Mouse (Mus musculus): ENCODE data around the gene Mfsd4b4. TPM values are rescaled to one million over a fixed set of nuclear protein-coding genes. Genes with fewer than 3 reads are reported as not detected.
A peak's percentile ranks its signal among the peaks of the same experiment; 100 is the strongest.

Gene Mfsd4b4
- total and polyA plus RNA-seq, 2 experiments: 1.7 to 3.3 TPM

- H3K27me3 ChIP-seq (ENCODE audit: control insufficient read depth, insufficient read depth, low read length): no peaks in the 10 kb centered on the region
- H3K4me1 ChIP-seq (ENCODE audit: control insufficient read depth, insufficient read depth, low read length): no peaks in the 10 kb centered on the region
- H3K4me3 ChIP-seq (ENCODE audit: insufficient read depth, low read depth, low read length): no peak overlapping the region
- H3K36me3 ChIP-seq (ENCODE audit: control insufficient read depth, insufficient read depth, low read length): no peaks in the 10 kb centered on the region
- DNase-seq (ENCODE audit: extremely low read depth, low read depth, low spot score): no peak
- no peak overlapping the region for H3K9ac ChIP-seq (ENCODE audit: low read depth, low read length)
- H3K79me2 ChIP-seq (ENCODE audit: control insufficient read depth, insufficient read depth, low read length): no peaks in the 10 kb centered on the region
- no peak for TF ChIP-seq CTCF (IDR thresholded peaks at IDR 0.05; ENCODE audit: low read depth, low read length)
- no peak for TF ChIP-seq POLR2A (IDR thresholded peaks at IDR 0.05; ENCODE audit: extremely low read depth, insufficient read depth, low read length)
- 73% methylated on average over 13 of the region's 13 CpGs for WGBS
- H3K27ac ChIP-seq (replicated peaks; ENCODE audit: insufficient read depth, low read depth, low read length): no peak overlapping the region
Observed at GRCm38 (mm10) chr10:39908768-39909441, 9.9 kb upstream of the Mfsd4b4 start.

GRCm38 (mm10) chr10:39906799-39907658 lies 8.0 kb upstream of the Mfsd4b4 start:
- Histone ChIP-seq H3K36me3 (ENCODE audit: control insufficient read depth, insufficient read depth, low read length) (no peaks in the 10 kb centered on the region), H3K79me2 (ENCODE audit: control insufficient read depth, insufficient read depth, low read length) (no peaks in the 10 kb centered on the region), H3K9ac (ENCODE audit: low read depth, low read length) (no peak overlapping the region), H3K27me3 (ENCODE audit: control insufficient read depth, insufficient read depth, low read length) (no peaks in the 10 kb centered on the region), H3K4me1 (ENCODE audit: control insufficient read depth, insufficient read depth, low read length) (no peaks in the 10 kb centered on the region), H3K27ac (replicated peaks; ENCODE audit: insufficient read depth, low read depth, low read length) (no peak overlapping the region), H3K4me3 (ENCODE audit: insufficient read depth, low read depth, low read length) (no peak overlapping the region)
- 82% methylated on average over 10 of the region's 10 CpGs for WGBS
- no peak for DNase-seq (ENCODE audit: extremely low read depth, low read depth, low spot score)
- TF ChIP-seq CTCF (IDR thresholded peaks at IDR 0.05; ENCODE audit: low read depth, low read length) (no peak), POLR2A (IDR thresholded peaks at IDR 0.05; ENCODE audit: extremely low read depth, insufficient read depth, low read length) (no peak)

GRCm38 (mm10) chr10:39904191-39904590 lies 5.2 kb upstream of the Mfsd4b4 start:
- no peaks in the 10 kb centered on the region for H3K79me2 ChIP-seq (ENCODE audit: control insufficient read depth, insufficient read depth, low read length)
- TF ChIP-seq POLR2A (IDR thresholded peaks at IDR 0.05; ENCODE audit: extremely low read depth, insufficient read depth, low read length) (no peak), CTCF (IDR thresholded peaks at IDR 0.05; ENCODE audit: low read depth, low read length) (no peak)
- no peak overlapping the region for H3K27ac ChIP-seq (replicated peaks; ENCODE audit: insufficient read depth, low read depth, low read length)
- no peak for DNase-seq (ENCODE audit: extremely low read depth, low read depth, low spot score)
- no peaks in the 10 kb centered on the region for H3K4me1 ChIP-seq (ENCODE audit: control insufficient read depth, insufficient read depth, low read length)
- H3K27me3 ChIP-seq (ENCODE audit: control insufficient read depth, insufficient read depth, low read length): no peaks in the 10 kb centered on the region
- H3K4me3 ChIP-seq (ENCODE audit: insufficient read depth, low read depth, low read length): no peak overlapping the region
- no peak overlapping the region for H3K9ac ChIP-seq (ENCODE audit: low read depth, low read length)
- 91% methylated on average over 3 of the region's 3 CpGs for WGBS
- H3K36me3 ChIP-seq (ENCODE audit: control insufficient read depth, insufficient read depth, low read length): no peaks in the 10 kb centered on the region

- Histone ChIP-seq H3K9ac (ENCODE audit: low read depth, low read length) (no peak overlapping the region), H3K36me3 (ENCODE audit: control insufficient read depth, insufficient read depth, low read length) (0 out of 2 replicates have a peak, but pooled peaks cover 1% of the 10 kb centered on the region), H3K27ac (replicated peaks; ENCODE audit: insufficient read depth, low read depth, low read length) (no peak overlapping the region), H3K4me1 (ENCODE audit: control insufficient read depth, insufficient read depth, low read length) (peaks cover 2% of the 10 kb centered on the region; the same call in 1 of the 2 replicates), H3K79me2 (ENCODE audit: control insufficient read depth, insufficient read depth, low read length) (no peaks in the 10 kb centered on the region), H3K4me3 (ENCODE audit: insufficient read depth, low read depth, low read length) (no peak overlapping the region), H3K27me3 (ENCODE audit: control insufficient read depth, insufficient read depth, low read length) (no peaks in the 10 kb centered on the region)
- peak; percentile 31 for DNase-seq (ENCODE audit: extremely low read depth, low read depth, low spot score)
- 75% methylated on average over 5 of the region's 5 CpGs for WGBS
- TF ChIP-seq CTCF (IDR thresholded peaks at IDR 0.05; ENCODE audit: low read depth, low read length): peak; percentile 12; the same call in 1 of the 2 replicates
- no peak for TF ChIP-seq POLR2A (IDR thresholded peaks at IDR 0.05; ENCODE audit: extremely low read depth, insufficient read depth, low read length)
Observed at GRCm38 (mm10) chr10:39896503-39896902, 2.5 kb downstream of the Mfsd4b4 start.

- Histone ChIP-seq H3K36me3 (ENCODE audit: control insufficient read depth, insufficient read depth, low read length) (peaks cover 3% of the 10 kb centered on the region; the same call in 1 of the 2 replicates), H3K9ac (ENCODE audit: low read depth, low read length) (no peak overlapping the region), H3K4me3 (ENCODE audit: insufficient read depth, low read depth, low read length) (no peak overlapping the region), H3K27me3 (ENCODE audit: control insufficient read depth, insufficient read depth, low read length) (no peaks in the 10 kb centered on the region), H3K79me2 (ENCODE audit: control insufficient read depth, insufficient read depth, low read length) (no peaks in the 10 kb centered on the region), H3K27ac (replicated peaks; ENCODE audit: insufficient read depth, low read depth, low read length) (no peak overlapping the region), H3K4me1 (ENCODE audit: control insufficient read depth, insufficient read depth, low read length) (peaks cover 2% of the 10 kb centered on the region; the same call in 1 of the 2 replicates)
- 59% methylated on average over 11 of the region's 11 CpGs for WGBS
- DNase-seq (ENCODE audit: extremely low read depth, low read depth, low spot score): no peak
- TF ChIP-seq CTCF (IDR thresholded peaks at IDR 0.05; ENCODE audit: low read depth, low read length) (no peak), POLR2A (IDR thresholded peaks at IDR 0.05; ENCODE audit: extremely low read depth, insufficient read depth, low read length) (no peak)
Observed at GRCm38 (mm10) chr10:39893702-39894697, 5.0 kb downstream of the Mfsd4b4 start.

Data from liver, adult 2 months (tissue).